Mouse (Mus musculus): Measurements from ENCODE around the gene Med13l. TPM values are rescaled to one million over a fixed set of nuclear protein-coding genes. Genes with fewer than 3 reads are reported as not detected.

The Med13l gene
- total and polyA plus RNA-seq, 3 experiments, result 2.0 to 11.0 (median 10.1) TPM

DNA sequence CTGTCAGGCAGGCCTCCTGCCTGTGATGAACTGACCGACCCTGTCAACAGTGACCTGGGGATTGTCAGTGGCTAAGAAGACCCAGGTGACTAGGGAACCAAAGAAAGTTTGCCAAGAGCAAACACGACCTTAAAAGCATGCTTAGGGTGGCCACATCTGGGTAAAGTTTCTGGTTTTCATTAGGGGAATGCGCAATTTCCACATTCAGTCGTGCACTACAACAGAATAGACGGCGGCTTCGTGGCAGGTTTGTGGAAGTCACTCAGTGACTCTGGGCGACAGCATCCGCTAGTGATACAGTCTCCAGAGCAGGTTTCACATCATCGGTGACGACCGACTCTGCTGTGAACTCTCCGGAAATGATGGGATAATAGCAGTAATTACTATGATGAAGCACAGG lies 34.0 kb upstream of the Med13l start:
- Histone ChIP-seq H3K27me3 (replicated peaks) (no peaks in the 10 kb centered on the region), H3K9me3 (replicated peaks; ENCODE audit: low read length) (no peaks in the 10 kb centered on the region), H3K27ac (ENCODE audit: insufficient read depth, low read depth) (no peak overlapping the region), H3K4me2 (ENCODE audit: insufficient read depth, low read depth, poor library complexity, severe bottlenecking) (no peak overlapping the region), H3K79me2 (replicated peaks; ENCODE audit: control insufficient read depth, extremely low read depth, insufficient read depth, poor library complexity, severe bottlenecking) (no peaks in the 10 kb centered on the region), H3K4me3 (replicated peaks in 1 of 3; ENCODE audit: low read depth in 2 of 3, low read length in 2 of 3, poor library complexity in 1 of 3) (no peak overlapping the region), H3K9ac (ENCODE audit: insufficient read depth, low read depth) (no peak overlapping the region), H3K36me3 (replicated peaks in 1 of 2; ENCODE audit: control insufficient read depth in 1 of 2, insufficient read depth in 1 of 2, low read length in 1 of 2) (no peaks in the 10 kb centered on the region), H3K4me1 (ENCODE audit: control insufficient read depth in 1 of 2, insufficient read depth in 2 of 2) (peaks cover 2 to 6% of the 10 kb centered on the region in 2 experiments; a peak in 1 of 4 replicates)
- TF ChIP-seq MYC (IDR thresholded peaks at IDR 0.05; ENCODE audit: low read depth, low read length), result no peak
- TF ChIP-seq ZNF384 (IDR thresholded peaks at IDR 0.05; ENCODE audit: low read depth, low read length), result no peak
- TF ChIP-seq TCF12 (IDR thresholded peaks at IDR 0.05; ENCODE audit: low read depth, low read length), result no peak
- TF ChIP-seq USF2 (conservative IDR thresholded peaks at IDR 0.05; ENCODE audit: low read depth, low read length), result no peak
- no peak for TF ChIP-seq ETS1 (conservative IDR thresholded peaks at IDR 0.05; ENCODE audit: low read depth, low read length)
- TF ChIP-seq PAX5 (IDR thresholded peaks at IDR 0.05; ENCODE audit: low read length), result no peak
- TF ChIP-seq JUND (conservative IDR thresholded peaks at IDR 0.05; ENCODE audit: low read depth, low read length), result no peak
- TF ChIP-seq UBTF (IDR thresholded peaks at IDR 0.05; ENCODE audit: low read depth, low read length), result no peak
- TF ChIP-seq ZC3H11A (IDR thresholded peaks at IDR 0.05; ENCODE audit: low read depth, low read length), result no peak
- no peak for TF ChIP-seq MEF2A (IDR thresholded peaks at IDR 0.05; ENCODE audit: borderline replicate concordance, low read depth, low read length)
- no peak for TF ChIP-seq RAD21 (IDR thresholded peaks at IDR 0.05; ENCODE audit: low read depth, low read length)
- no peak for TF ChIP-seq SIN3A (IDR thresholded peaks at IDR 0.05; ENCODE audit: low read length)
- in situ Hi-C loops (cut with MboI; ENCODE audit: low pct_ligation_motif_present, low pct_unique_long_range_greater_than_20kb, low sequenced_read_pairs), result no loop called here
- DNase-seq (ENCODE audit: extremely low read depth), result no peak
- dilution Hi-C loops (cut with MboI; ENCODE audit: extremely low pct_ligation_motif_present, extremely low pct_unique_long_range_greater_than_20kb, low sequenced_read_pairs), result no loop called here

DNA sequence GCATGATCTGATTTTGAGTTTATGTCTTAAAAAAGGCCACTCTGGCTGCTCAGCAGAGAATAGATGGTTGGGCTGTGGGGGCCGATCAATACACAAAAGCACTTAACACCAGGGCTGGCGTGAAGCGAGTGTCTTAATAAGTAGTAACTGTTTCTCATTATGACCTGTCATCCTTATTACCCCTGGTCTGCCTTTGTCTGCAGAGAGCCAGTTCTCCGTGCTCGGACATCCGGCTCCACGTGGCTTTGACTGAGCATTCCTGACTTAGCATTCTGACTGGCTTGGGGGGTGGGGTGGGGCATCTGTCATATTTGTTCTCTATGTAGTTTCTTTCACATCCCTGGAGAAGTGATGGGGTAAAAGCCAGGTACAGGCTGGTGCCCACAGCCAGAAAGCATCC lies 31.2 kb upstream of the Med13l start:
- dilution Hi-C loops (cut with MboI; ENCODE audit: extremely low pct_ligation_motif_present, extremely low pct_unique_long_range_greater_than_20kb, low sequenced_read_pairs) (no loop called here), in situ Hi-C loops (cut with MboI; ENCODE audit: low pct_ligation_motif_present, low pct_unique_long_range_greater_than_20kb, low sequenced_read_pairs) (no loop called here)
- H3K9ac ChIP-seq (ENCODE audit: insufficient read depth, low read depth), result no peak overlapping the region
- peaks cover 2 to 6% of the 10 kb centered on the region in 2 experiments; a peak in 1 of 4 replicates for H3K4me1 ChIP-seq (ENCODE audit: control insufficient read depth in 1 of 2, insufficient read depth in 2 of 2)
- DNase-seq (ENCODE audit: extremely low read depth), result no peak
- H3K4me3 ChIP-seq (replicated peaks in 1 of 3; ENCODE audit: low read depth in 2 of 3, low read length in 2 of 3, poor library complexity in 1 of 3), result no peak overlapping the region
- H3K9me3 ChIP-seq (replicated peaks; ENCODE audit: low read length), result no peaks in the 10 kb centered on the region
- H3K4me2 ChIP-seq (ENCODE audit: insufficient read depth, low read depth, poor library complexity, severe bottlenecking), result no peak overlapping the region
- H3K27me3 ChIP-seq (replicated peaks), result no peaks in the 10 kb centered on the region
- H3K27ac ChIP-seq (ENCODE audit: insufficient read depth, low read depth), result no peak overlapping the region
- H3K79me2 ChIP-seq (replicated peaks; ENCODE audit: control insufficient read depth, extremely low read depth, insufficient read depth, poor library complexity, severe bottlenecking), result no peaks in the 10 kb centered on the region
- H3K36me3 ChIP-seq (replicated peaks in 1 of 2; ENCODE audit: control insufficient read depth in 1 of 2, insufficient read depth in 1 of 2, low read length in 1 of 2), result no peaks in the 10 kb centered on the region
- TF ChIP-seq SMC3 (IDR thresholded peaks at IDR 0.05; ENCODE audit: low read depth, low read length), result no peak
- TF ChIP-seq JUN (IDR thresholded peaks at IDR 0.05; ENCODE audit: insufficient read depth, low read depth, low read length), result no peak
- TF ChIP-seq SIN3A (IDR thresholded peaks at IDR 0.05; ENCODE audit: low read length), result no peak
- TF ChIP-seq CTCF (conservative IDR thresholded peaks at IDR 0.05 in 1 of 2, IDR thresholded peaks at IDR 0.05 in 1 of 2; ENCODE audit: low read depth in 2 of 2, low read length in 2 of 2), result no peak
- no peak for TF ChIP-seq E2F4 (IDR thresholded peaks at IDR 0.05; ENCODE audit: insufficient replicate concordance, low read depth, low read length)
- TF ChIP-seq NRF1 (IDR thresholded peaks at IDR 0.05; ENCODE audit: low read depth, low read length), result no peak
